Mouse (Mus musculus) kidney, adult 2 months (tissue): Measurements from ENCODE around the gene Asap3.

Source experiments
- CTCF ChIP-seq: fragments of 200-500 bp; conservative IDR thresholded peaks from 2 replicates; pipeline ENCODE4 v1.5.1; 2011; ENCODE audit warnings: low read depth, mild to moderate bottlenecking, control low read depth, low read length, moderate library complexity, mixed read lengths; ENCODE audit not compliant: insufficient read depth, insufficient read length
- POLR2A ChIP-seq: fragments of 200-500 bp; IDR thresholded peaks from one replicate; pipeline ENCODE4 v1.6.1; 2011; ENCODE audit warnings: low read depth, low read length, control low read depth

DNA sequence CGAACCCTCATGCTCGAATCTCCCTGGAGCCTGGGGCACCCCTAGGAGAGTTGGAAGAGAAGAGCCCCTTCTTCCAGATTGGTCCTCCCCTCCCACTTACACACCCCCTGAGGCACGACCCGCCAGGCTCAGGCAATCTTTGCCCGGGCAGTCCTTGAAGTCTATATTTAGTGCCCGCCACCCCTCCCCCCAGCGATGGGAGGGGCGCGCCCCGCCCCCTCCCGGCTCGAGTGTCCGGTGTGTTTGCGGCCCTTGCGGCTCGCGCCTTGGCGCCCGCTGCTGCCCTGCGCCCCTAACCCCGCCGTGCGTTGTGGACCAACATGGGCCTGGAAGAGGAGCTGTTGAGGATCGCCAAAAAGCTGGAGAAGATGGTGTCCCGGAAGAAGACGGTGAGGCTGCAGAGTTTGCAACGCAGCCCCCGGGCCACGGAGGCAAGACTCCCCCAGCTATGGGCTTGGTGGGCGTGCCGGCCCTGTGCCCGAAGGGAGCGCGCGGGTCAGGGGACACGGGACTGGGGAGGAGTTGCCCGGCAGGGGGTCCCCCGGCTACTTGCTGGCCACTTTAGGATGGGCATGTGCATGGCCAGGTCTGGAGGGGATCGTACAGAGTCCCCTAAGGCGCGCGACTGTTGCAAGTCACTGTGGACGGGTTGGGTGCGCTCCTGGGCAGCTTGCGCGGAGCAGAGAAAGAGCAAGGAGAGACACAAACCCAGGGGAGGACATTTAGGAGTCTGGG, 41.7 kb downstream of the Asap3 start, which contains the start of gene Tcea3:
- TF ChIP-seq CTCF, result no peak
- no peak for TF ChIP-seq POLR2A
